Mouse (Mus musculus) stomach, embryonic 14.5 days (tissue): ENCODE results near the gene Kif26a. TPM values are rescaled to one million over a fixed set of nuclear protein-coding genes. Genes with fewer than 3 reads are reported as not detected.
A peak's percentile ranks its signal among the peaks of the same experiment; 100 is the strongest.

Experiments used
- ATAC-seq: fragments of 200-750 bp; cut with Nextera tagmentation; 2 replicates; pipeline ENCODE4 v1.8.0; 2017; ENCODE audit warnings: low read depth, moderate TSS enrichment; ENCODE audit not compliant: insufficient number of reproducible peaks, insufficient read depth, low FRiP score
- H3K27ac ChIP-seq: fragments of 300-500 bp; sonication (generic); 2 replicates; pipeline ENCODE4 v1.5.1; 2014; ENCODE audit warnings: mild to moderate bottlenecking, low read length, moderate library complexity, mixed read lengths
- H3K27me3 ChIP-seq: fragments of 300-500 bp; sonication (generic); 2 replicates; pipeline ENCODE4 v1.6.1; 2014; ENCODE audit warnings: low read length, control low read depth, mixed read lengths; ENCODE audit not compliant: control insufficient read depth, insufficient read depth
- H3K36me3 ChIP-seq: fragments of 300-500 bp; sonication (generic); 2 replicates; pipeline ENCODE4 v1.6.1; 2014; ENCODE audit warnings: mild to moderate bottlenecking, control low read depth, low read length, moderate library complexity, mixed read lengths; ENCODE audit not compliant: control insufficient read depth, insufficient read depth
- H3K4me1 ChIP-seq: fragments of 300-500 bp; sonication (generic); 2 replicates; pipeline ENCODE4 v1.6.1; 2014; ENCODE audit warnings: low read length, control low read depth, mixed read lengths; ENCODE audit not compliant: control insufficient read depth, insufficient read depth
- H3K4me2 ChIP-seq: fragments of 300-500 bp; sonication (generic); replicated peaks from 2 replicates; pipeline ENCODE4 v1.6.1; 2014; ENCODE audit warnings: low read depth, low read length, control low read depth
- H3K4me3 ChIP-seq: fragments of 300-500 bp; sonication (generic); 2 replicates; pipeline ENCODE4 v1.5.1; 2014; ENCODE audit warnings: low read depth, low read length, control low read depth
- H3K9ac ChIP-seq: fragments of 300-500 bp; sonication (generic); replicated peaks from 2 replicates; pipeline ENCODE4 v1.6.1; 2014; ENCODE audit warnings: low read depth, mild to moderate bottlenecking, control low read depth, low read length, moderate library complexity, mixed read lengths
- H3K9me3 ChIP-seq: fragments of 300-500 bp; sonication (generic); 2 replicates; pipeline ENCODE4 v1.6.1; 2016; ENCODE audit warnings: low read depth, low read length, control low read depth; ENCODE audit not compliant: control insufficient read depth
- WGBS: fragments of 180-500 bp; shearing (Covaris S2); extraction: QIAGEN DNeasy Blood & Tissue Kit; methylation state at CpG from one replicate; pipeline ENCODE4 v1.1.7; 2014; 5-methylcytosine and 5-hydroxymethylcytosine counted together
- polyA plus RNA-seq: library from polyadenylated mRNA; unstranded; fragments of >200 nt; fragmentation: Nextera tagmentation; extraction: Ambion mirVana; gene quantifications from 2 replicates; pipeline ENCODE4 v1.2.1, GENCODE M21; 2014

The Kif26a gene
- polyA plus RNA-seq, 1 experiment from 2014 or later, result 2.9 TPM

DNA sequence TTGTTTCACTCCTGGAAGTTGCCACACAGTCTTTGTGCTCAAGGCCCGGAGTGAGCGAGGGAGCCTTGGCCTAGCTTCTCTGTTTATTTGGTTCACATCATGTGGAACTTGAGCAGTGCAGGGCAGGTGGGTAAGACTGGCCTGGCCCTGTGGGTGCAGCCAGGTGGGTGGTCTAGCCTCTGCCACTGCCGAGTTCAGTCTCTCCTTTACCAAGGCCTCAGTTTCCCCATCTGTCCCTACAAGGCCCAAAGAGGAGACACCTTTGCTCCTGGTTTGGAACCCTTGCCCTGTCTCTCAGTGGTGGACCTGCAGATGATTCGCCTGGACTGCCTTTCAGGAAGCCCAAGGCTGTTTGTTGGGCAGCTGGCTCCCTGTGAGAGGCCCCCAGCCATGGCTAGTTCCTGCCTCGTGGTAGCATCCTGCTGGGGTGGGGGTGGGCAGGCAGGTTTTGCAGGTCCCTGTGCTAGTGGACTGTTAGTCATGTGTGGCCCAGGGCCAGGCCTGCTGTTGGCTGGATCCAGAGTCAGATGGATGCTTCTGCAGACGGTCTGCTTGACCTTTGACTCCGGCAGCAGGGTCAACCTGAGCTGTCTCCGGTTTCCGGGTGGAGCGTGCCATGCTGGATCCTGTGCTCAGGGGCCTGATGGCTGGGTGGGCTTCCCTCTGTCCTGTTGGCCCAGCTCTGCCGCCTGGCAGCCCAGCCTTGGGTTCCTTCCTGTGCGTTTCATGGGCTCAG lies 5.4 kb downstream of the Kif26a start:
- Histone ChIP-seq H3K4me3 (no peak overlapping the region), H3K27ac (peak overlapping the region; percentile 27; the same call in 1 of the 2 replicates), H3K9ac (no peak overlapping the region), H3K36me3 (no peaks in the 10 kb centered on the region), H3K4me1 (peaks cover 20% of the 10 kb centered on the region), H3K4me2 (no peak overlapping the region), H3K27me3 (no peaks in the 10 kb centered on the region), H3K9me3 (no peaks in the 10 kb centered on the region)
- no peak for ATAC-seq
- 32% methylated on average over 12 of the region's 12 CpGs for WGBS

DNA sequence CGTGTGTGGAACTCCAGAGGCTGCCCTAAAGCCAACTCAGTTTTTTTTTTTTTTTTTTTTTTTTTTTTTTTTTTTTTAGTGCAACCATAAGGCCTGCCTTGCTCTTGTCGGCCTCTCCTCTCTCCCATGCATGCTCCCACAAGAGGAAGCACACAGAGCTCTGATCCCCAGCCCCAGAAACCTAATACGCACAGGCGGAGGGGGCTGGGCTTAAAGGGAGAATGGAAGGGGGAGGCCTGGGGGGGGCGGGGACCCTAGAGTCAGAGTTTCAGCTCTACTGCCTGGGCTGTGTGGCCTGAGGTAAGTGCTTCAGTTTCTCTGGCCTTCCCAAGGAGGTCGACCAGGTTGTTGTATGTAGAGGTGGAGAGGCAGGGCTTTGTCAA lies 6.0 kb downstream of the Kif26a start:
- Histone ChIP-seq H3K9ac (no peak overlapping the region), H3K36me3 (no peaks in the 10 kb centered on the region), H3K4me2 (no peak overlapping the region), H3K4me1 (peaks cover 15% of the 10 kb centered on the region), H3K27ac (peak overlapping the region; percentile 27; the same call in 1 of the 2 replicates), H3K27me3 (no peaks in the 10 kb centered on the region), H3K4me3 (no peak overlapping the region), H3K9me3 (no peaks in the 10 kb centered on the region)
- whole genome bisulfite sequencing, result 41% methylated on average over 6 of the region's 6 CpGs
- no peak for ATAC-seq

DNA sequence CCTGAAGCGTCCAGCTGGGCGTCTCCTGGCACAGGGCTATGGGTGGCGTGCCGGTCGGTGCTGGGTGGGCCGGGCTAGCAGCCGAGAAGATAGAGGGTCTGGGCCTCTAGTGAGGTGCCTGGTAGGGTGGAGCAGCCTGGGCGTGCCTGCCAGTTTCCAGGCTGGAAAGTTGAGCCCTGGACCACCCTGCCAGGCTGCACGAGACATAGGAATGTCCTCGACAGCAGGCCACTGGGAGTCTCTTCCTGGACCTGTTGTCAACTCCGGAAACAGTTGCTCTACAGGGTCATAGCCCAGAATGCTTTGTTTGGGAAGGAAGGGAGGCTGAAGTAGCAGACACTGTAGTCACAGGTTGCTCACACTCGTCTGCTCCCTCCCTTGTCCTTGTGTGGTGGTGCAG lies 7.6 kb downstream of the Kif26a start:
- Histone ChIP-seq H3K9me3 (no peaks in the 10 kb centered on the region), H3K4me3 (no peak overlapping the region), H3K27me3 (no peaks in the 10 kb centered on the region), H3K4me1 (peaks cover 9% of the 10 kb centered on the region), H3K36me3 (no peaks in the 10 kb centered on the region), H3K9ac (no peak overlapping the region), H3K27ac (peak overlapping the region; percentile 52; the same call in 1 of the 2 replicates), H3K4me2 (no peak overlapping the region)
- 63% methylated on average over 12 of the region's 12 CpGs for WGBS
- ATAC-seq, result no peak

DNA sequence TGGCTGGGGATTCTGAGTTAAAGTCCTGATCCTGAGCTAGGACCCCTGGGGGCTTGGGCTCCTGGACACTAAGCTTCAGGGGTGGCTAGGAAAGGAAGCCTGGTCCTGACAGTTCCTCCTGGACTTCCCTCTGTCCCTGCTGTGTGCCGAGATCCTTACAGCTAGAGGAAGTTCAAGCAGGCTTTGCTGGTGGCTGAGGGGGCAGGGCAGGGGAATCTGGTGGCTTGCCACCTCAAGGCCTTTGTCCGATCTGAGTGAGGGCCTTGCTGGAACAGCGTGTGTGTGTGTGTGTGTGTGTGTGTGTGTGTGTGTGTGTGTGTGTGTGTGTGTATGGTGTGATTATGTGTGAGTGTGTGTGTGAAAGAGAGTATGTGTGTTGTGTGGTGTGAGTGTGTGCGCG lies 8.5 kb downstream of the Kif26a start:
- WGBS, result 58% methylated on average over 5 of the region's 5 CpGs

GRCm38 (mm10) chr12:112155218-112156051 lies 9.4 kb downstream of the Kif26a start:
- Histone ChIP-seq H3K9me3 (no peaks in the 10 kb centered on the region), H3K36me3 (no peaks in the 10 kb centered on the region), H3K4me2 (no peak overlapping the region), H3K27ac (peak overlapping the region; percentile 78; the same call in 1 of the 2 replicates), H3K4me3 (no peak overlapping the region), H3K9ac (no peak overlapping the region), H3K27me3 (no peaks in the 10 kb centered on the region), H3K4me1 (peaks cover 6% of the 10 kb centered on the region)
- WGBS, result 64% methylated on average over 16 of the region's 16 CpGs
- ATAC-seq, result no peak

More for the DNA sequence above, 8.5 kb downstream of the Kif26a start:
- no peaks in the 10 kb centered on the region for H3K27me3 ChIP-seq
- no peaks in the 10 kb centered on the region for H3K9me3 ChIP-seq
- no peak for ATAC-seq
- no peaks in the 10 kb centered on the region for H3K36me3 ChIP-seq
- H3K27ac ChIP-seq, result no peak overlapping the region
- H3K9ac ChIP-seq, result no peak overlapping the region
- H3K4me1 ChIP-seq, result peaks cover 9% of the 10 kb centered on the region
- no peak overlapping the region for H3K4me3 ChIP-seq
- no peak overlapping the region for H3K4me2 ChIP-seq

DNA sequence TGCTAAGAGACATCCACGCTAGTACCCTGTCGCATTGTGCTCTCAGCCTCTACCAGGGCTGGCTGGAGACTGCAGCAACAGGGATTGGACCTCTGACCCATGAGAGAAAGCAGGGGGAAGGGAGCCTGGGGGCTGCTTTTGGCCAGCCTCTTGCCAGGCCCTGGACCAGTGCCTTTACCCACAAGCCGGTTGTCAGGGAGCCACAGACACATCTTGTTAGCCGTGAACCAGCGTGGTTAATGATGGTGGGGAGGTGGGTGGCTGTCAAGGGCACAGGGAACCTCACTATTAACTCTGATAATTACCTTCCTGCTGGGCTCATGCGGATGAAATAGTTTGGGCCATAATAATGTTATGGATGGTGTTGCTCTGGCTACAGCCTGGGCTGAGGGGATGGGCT lies 10.8 kb downstream of the Kif26a start:
- Histone ChIP-seq H3K27me3 (no peaks in the 10 kb centered on the region), H3K9ac (no peak overlapping the region), H3K36me3 (no peaks in the 10 kb centered on the region), H3K27ac (no peak overlapping the region), H3K4me2 (no peak overlapping the region), H3K4me1 (peaks cover under 1% of the 10 kb centered on the region; the same call in 1 of the 2 replicates), H3K4me3 (no peak overlapping the region), H3K9me3 (no peaks in the 10 kb centered on the region)
- WGBS, result 75% methylated on average over 6 of the region's 6 CpGs
- ATAC-seq, result no peak

GRCm38 (mm10) chr12:112158246-112158645 lies 12.2 kb downstream of the Kif26a start:
- Histone ChIP-seq H3K27me3 (no peaks in the 10 kb centered on the region), H3K4me3 (no peak overlapping the region), H3K27ac (no peak overlapping the region), H3K4me2 (no peak overlapping the region), H3K9ac (no peak overlapping the region), H3K4me1 (no peaks in the 10 kb centered on the region), H3K9me3 (no peaks in the 10 kb centered on the region), H3K36me3 (0 out of 2 replicates have a peak, but pooled peaks cover under 1% of the 10 kb centered on the region)
- no peak; the same call in 1 of the 2 replicates for ATAC-seq
- WGBS, result 43% methylated on average over 8 of the region's 8 CpGs

DNA sequence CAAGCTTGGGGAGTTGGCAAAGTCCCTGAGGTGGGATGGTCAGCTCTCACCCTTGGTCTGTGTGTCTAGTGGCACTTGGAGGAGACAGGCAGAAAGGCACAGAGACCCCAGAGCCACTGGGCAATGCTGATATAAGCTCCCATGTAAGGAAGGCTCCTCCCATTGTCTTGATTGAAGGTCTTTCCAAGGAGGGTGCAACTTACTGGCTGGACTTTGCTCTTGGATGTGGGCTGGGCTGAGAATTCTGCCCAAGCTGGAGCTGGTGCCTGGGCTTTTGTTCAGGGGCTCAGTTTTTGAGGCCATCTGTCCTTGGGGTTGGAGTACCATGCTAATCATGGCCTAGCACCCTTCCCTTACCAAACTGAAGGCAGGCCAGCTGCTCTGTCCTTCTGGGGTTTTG lies 12.8 kb downstream of the Kif26a start:
- ATAC-seq, result no peak

More for the DNA sequence above, 12.8 kb downstream of the Kif26a start:
- Histone ChIP-seq H3K4me2 (no peak overlapping the region), H3K36me3 (0 out of 2 replicates have a peak, but pooled peaks cover 3% of the 10 kb centered on the region), H3K27ac (no peak overlapping the region), H3K9me3 (no peaks in the 10 kb centered on the region), H3K4me3 (no peak overlapping the region), H3K4me1 (no peaks in the 10 kb centered on the region), H3K27me3 (no peaks in the 10 kb centered on the region), H3K9ac (no peak overlapping the region)
